Mouse (Mus musculus) mouse trophoblast stem cell (cell line): ENCODE measurements around the gene Sh2b1.
"Not testable (repeated sequence)": the region's sequence is repeated elsewhere in the genome, so short reads cannot be mapped to it uniquely, and the experiment has no call there.

ENCODE experiments used
- in situ Hi-C, 2 experiments: fragments of 300-500 bp; cut with MseI, MboI; formaldehyde crosslinking; loops; 2 replicates in 1 of 2; 3 replicates in 1 of 2; pipeline ENCODE4 v1.15.1; 2025

Sh2b1 gene

GRCm38 (mm10) chr7:126474993-126475581, at the start of gene Sh2b1:
Gene Sh2b1, minus strand, starts transcription at chr7:126475424.
- in situ Hi-C loops: no loop called here

- in situ Hi-C loops: no loop called here
Measured at GRCm38 (mm10) chr7:126523316-126523715, 48.1 kb upstream of the Sh2b1 start.

- in situ Hi-C loops: no loop called here
Measured at GRCm38 (mm10) chr7:126519513-126519912, 44.3 kb upstream of the Sh2b1 start.

- in situ Hi-C loops: no loop called here
Measured at GRCm38 (mm10) chr7:126518261-126518941, 43.2 kb upstream of the Sh2b1 start.

GRCm38 (mm10) chr7:126511287-126511686, 36.1 kb upstream of the Sh2b1 start:
- in situ Hi-C loops: no loop called here

GRCm38 (mm10) chr7:126507126-126507778, 32.0 kb upstream of the Sh2b1 start:
- in situ Hi-C loops: no loop called here

GRCm38 (mm10) chr7:126504913-126505312, 29.7 kb upstream of the Sh2b1 start:
- in situ Hi-C loops: no loop called here

GRCm38 (mm10) chr7:126503273-126503878, 28.2 kb upstream of the Sh2b1 start, which contains the start of gene Atxn2l:
Gene Atxn2l, minus strand, starts transcription at chr7:126503437.
- in situ Hi-C loops: no loop called here

- in situ Hi-C loops: no loop called here
Measured at GRCm38 (mm10) chr7:126502751-126503150, 27.5 kb upstream of the Sh2b1 start.

GRCm38 (mm10) chr7:126502023-126502741, 27.0 kb upstream of the Sh2b1 start:
- in situ Hi-C loops: no loop called here

GRCm38 (mm10) chr7:126501684-126502022, 26.4 kb upstream of the Sh2b1 start:
- in situ Hi-C loops: no loop called here

GRCm38 (mm10) chr7:126499416-126499815, 24.2 kb upstream of the Sh2b1 start:
- in situ Hi-C loops: no loop called here

GRCm38 (mm10) chr7:126497966-126498365, 22.7 kb upstream of the Sh2b1 start:
- in situ Hi-C loops: no loop called here

GRCm38 (mm10) chr7:126496475-126496874, 21.3 kb upstream of the Sh2b1 start:
- in situ Hi-C loops: no loop called here

- in situ Hi-C loops: no loop called here
Measured at GRCm38 (mm10) chr7:126494120-126494519, 18.9 kb upstream of the Sh2b1 start.

GRCm38 (mm10) chr7:126491973-126492372, 16.7 kb upstream of the Sh2b1 start:
- in situ Hi-C loops: no loop called here

GRCm38 (mm10) chr7:126491005-126491404, 15.8 kb upstream of the Sh2b1 start:
- in situ Hi-C loops: no loop called here

GRCm38 (mm10) chr7:126487617-126488385, 12.6 kb upstream of the Sh2b1 start:
- in situ Hi-C loops: not testable (repeated sequence)

- in situ Hi-C loops: no loop called here
Measured at GRCm38 (mm10) chr7:126487052-126487483, 11.8 kb upstream of the Sh2b1 start, which contains the start of gene Tufm. Gene Tufm, plus strand, starts transcription at chr7:126487361.

- in situ Hi-C loops: loop anchor here (5.0 kb wide), 1 partner anchor 50 kb away; no protein-coding TSS in a partner anchor
Measured at GRCm38 (mm10) chr7:126482392-126482871, 7.2 kb upstream of the Sh2b1 start.

GRCm38 (mm10) chr7:126481699-126482098, 6.5 kb upstream of the Sh2b1 start:
- in situ Hi-C loops: loop anchor here (5.0 kb wide), 1 partner anchor 51 kb away; no protein-coding TSS in a partner anchor
